Mouse (Mus musculus): ENCODE measurements around the gene Diras2. TPM values are rescaled to one million over a fixed set of nuclear protein-coding genes. Genes with fewer than 3 reads are reported as not detected.

Diras2 gene
- polyA plus RNA-seq, 1 experiment from 2014 or later, result 0.14 TPM

- WGBS, result 80% methylated on average over 6 of the region's 6 CpGs
- no peak for TF ChIP-seq CTCF (IDR thresholded peaks at IDR 0.05; ENCODE audit: low read depth)
- Histone ChIP-seq H3K9ac (no peak overlapping the region), H3K9me3 (ENCODE audit: low read depth, low read length) (no peaks in the 10 kb centered on the region), H3K27ac (ENCODE audit: low read depth) (no peak overlapping the region), H3K4me2 (no peak overlapping the region), H3K4me3 (ENCODE audit: low read depth, low read length) (no peak overlapping the region), H3K27me3 (ENCODE audit: insufficient read depth, low read length) (no peaks in the 10 kb centered on the region), H3K4me1 (ENCODE audit: insufficient read depth) (no peaks in the 10 kb centered on the region), H3K36me3 (ENCODE audit: insufficient read depth) (no peaks in the 10 kb centered on the region)
- ATAC-seq (ENCODE audit: insufficient read depth) (no peak), DNase-seq (no peak)
Measured at GRCm38 (mm10) chr13:52539461-52539860, 8.4 kb upstream of the Diras2 start.

DNA sequence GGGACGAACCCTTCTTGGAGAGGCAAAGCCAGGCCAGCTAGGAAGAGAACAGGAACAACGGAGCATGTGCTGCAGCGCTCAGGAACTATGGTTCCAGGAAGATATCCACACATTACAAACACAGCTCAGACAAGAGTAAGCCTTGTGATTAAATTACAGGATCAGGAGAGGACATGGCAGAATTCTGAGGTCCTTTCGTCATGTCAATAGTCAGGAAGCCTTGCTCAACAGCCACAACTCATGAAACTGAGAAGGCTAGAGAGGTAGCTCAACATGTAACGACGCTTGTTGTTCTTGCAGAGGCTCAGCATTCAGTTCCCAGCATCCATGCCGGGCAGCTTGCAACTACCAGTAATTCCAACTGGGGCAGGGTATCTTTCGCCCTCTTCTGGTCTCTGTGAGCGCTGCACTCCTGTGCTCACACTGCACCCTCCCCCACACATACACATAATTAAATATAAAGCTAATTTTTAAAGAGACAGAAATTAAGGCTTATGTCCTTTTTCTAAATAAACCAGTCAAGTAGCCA, 7.6 kb upstream of the Diras2 start:
- no peak for ATAC-seq (ENCODE audit: insufficient read depth)
- H3K9me3 ChIP-seq (ENCODE audit: low read depth, low read length), result no peaks in the 10 kb centered on the region
- H3K4me1 ChIP-seq (ENCODE audit: insufficient read depth), result no peaks in the 10 kb centered on the region
- H3K4me2 ChIP-seq, result no peak overlapping the region
- H3K4me3 ChIP-seq (ENCODE audit: low read depth, low read length), result no peak overlapping the region
- no peaks in the 10 kb centered on the region for H3K27me3 ChIP-seq (ENCODE audit: insufficient read depth, low read length)
- no peak overlapping the region for H3K27ac ChIP-seq (ENCODE audit: low read depth)
- DNase-seq, result no peak
- 91% methylated on average over 9 of the region's 9 CpGs for WGBS
- TF ChIP-seq CTCF (IDR thresholded peaks at IDR 0.05; ENCODE audit: low read depth), result no peak
- H3K9ac ChIP-seq, result no peak overlapping the region
- no peaks in the 10 kb centered on the region for H3K36me3 ChIP-seq (ENCODE audit: insufficient read depth)

GRCm38 (mm10) chr13:52537754-52538587, 6.9 kb upstream of the Diras2 start:
- H3K27ac ChIP-seq (ENCODE audit: low read depth), result no peak overlapping the region
- H3K36me3 ChIP-seq (ENCODE audit: insufficient read depth), result no peaks in the 10 kb centered on the region
- no peak overlapping the region for H3K9ac ChIP-seq
- ATAC-seq (ENCODE audit: insufficient read depth), result no peak
- no peaks in the 10 kb centered on the region for H3K4me1 ChIP-seq (ENCODE audit: insufficient read depth)
- no peak overlapping the region for H3K4me3 ChIP-seq (ENCODE audit: low read depth, low read length)
- H3K27me3 ChIP-seq (ENCODE audit: insufficient read depth, low read length), result no peaks in the 10 kb centered on the region
- H3K4me2 ChIP-seq, result no peak overlapping the region
- no peak for TF ChIP-seq CTCF (IDR thresholded peaks at IDR 0.05; ENCODE audit: low read depth)
- WGBS, result 90% methylated on average over 26 of the region's 26 CpGs
- no peak for DNase-seq
- H3K9me3 ChIP-seq (ENCODE audit: low read depth, low read length), result no peaks in the 10 kb centered on the region; the same call in 1 of the 2 replicates

DNA sequence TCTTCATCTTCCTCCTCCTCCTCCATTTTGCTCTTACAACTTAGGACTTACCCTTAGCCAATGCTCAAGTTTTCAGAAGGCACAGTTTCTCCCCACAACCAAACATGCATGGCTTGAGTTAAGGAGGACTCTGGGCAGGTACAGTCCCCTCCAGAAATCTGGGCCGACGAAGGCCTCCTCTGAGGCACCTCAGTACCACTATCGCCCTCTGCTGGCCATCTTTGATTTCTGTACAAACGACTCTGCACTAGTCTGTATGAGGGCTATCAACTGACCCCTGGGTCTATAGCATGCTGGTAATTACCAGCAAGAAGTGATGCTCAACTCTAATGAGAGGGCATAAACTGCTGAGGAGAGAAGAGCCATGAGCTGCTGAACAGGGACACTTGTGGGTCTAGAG, 4.5 kb upstream of the Diras2 start:
- no peak overlapping the region for H3K9ac ChIP-seq
- H3K36me3 ChIP-seq (ENCODE audit: insufficient read depth), result no peaks in the 10 kb centered on the region
- H3K4me3 ChIP-seq (ENCODE audit: low read depth, low read length), result no peak overlapping the region
- DNase-seq (peak; percentile 88), ATAC-seq (ENCODE audit: insufficient read depth) (no peak)
- 8% methylated on average over 4 of the region's 4 CpGs for WGBS
- H3K27ac ChIP-seq (ENCODE audit: low read depth), result no peak overlapping the region
- H3K4me2 ChIP-seq, result no peak overlapping the region
- peaks cover under 1% of the 10 kb centered on the region for H3K27me3 ChIP-seq (ENCODE audit: insufficient read depth, low read length)
- TF ChIP-seq CTCF (IDR thresholded peaks at IDR 0.05; ENCODE audit: low read depth), result peak; percentile 82
- no peaks in the 10 kb centered on the region for H3K4me1 ChIP-seq (ENCODE audit: insufficient read depth)
- peaks cover 4% of the 10 kb centered on the region; the same call in 1 of the 2 replicates for H3K9me3 ChIP-seq (ENCODE audit: low read depth, low read length)

DNA sequence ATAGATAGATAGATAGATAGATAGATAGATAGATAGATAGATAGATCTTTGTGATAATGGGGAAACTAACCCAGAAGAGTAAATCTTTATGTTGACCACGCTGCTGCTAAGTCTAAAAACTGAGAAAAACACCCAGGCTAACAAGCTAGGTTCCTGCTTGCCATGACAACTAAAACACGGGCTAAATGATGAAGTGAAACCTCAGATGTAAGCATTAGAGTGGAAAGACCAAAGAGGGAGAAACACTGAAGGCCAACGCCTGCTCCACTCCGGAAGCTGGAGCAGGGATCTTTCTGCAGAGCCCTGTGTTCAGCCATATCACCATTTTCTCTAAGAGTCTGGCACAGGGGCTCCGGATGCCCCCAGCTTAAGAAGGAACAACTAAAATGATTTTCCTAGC, 2.6 kb upstream of the Diras2 start:
- Histone ChIP-seq H3K9me3 (ENCODE audit: low read depth, low read length) (peaks cover 4% of the 10 kb centered on the region; the same call in 1 of the 2 replicates), H3K4me3 (ENCODE audit: low read depth, low read length) (no peak overlapping the region), H3K4me2 (no peak overlapping the region), H3K36me3 (ENCODE audit: insufficient read depth) (no peaks in the 10 kb centered on the region), H3K9ac (no peak overlapping the region), H3K27ac (ENCODE audit: low read depth) (no peak overlapping the region), H3K4me1 (ENCODE audit: insufficient read depth) (no peaks in the 10 kb centered on the region), H3K27me3 (ENCODE audit: insufficient read depth, low read length) (peaks cover 14% of the 10 kb centered on the region)
- no peak for DNase-seq
- no peak for ATAC-seq (ENCODE audit: insufficient read depth)
- TF ChIP-seq CTCF (IDR thresholded peaks at IDR 0.05; ENCODE audit: low read depth), result no peak
- 69% methylated on average over 5 of the region's 5 CpGs for WGBS

- ATAC-seq (ENCODE audit: insufficient read depth) (peak; percentile 91), DNase-seq (peak; percentile 92)
- Histone ChIP-seq H3K4me2 (peak overlapping the region; percentile 96), H3K27ac (ENCODE audit: low read depth) (no peak overlapping the region), H3K36me3 (ENCODE audit: insufficient read depth) (no peaks in the 10 kb centered on the region), H3K27me3 (ENCODE audit: insufficient read depth, low read length) (peaks cover 22% of the 10 kb centered on the region), H3K9me3 (ENCODE audit: low read depth, low read length) (peaks cover 4% of the 10 kb centered on the region; the same call in 1 of the 2 replicates), H3K4me3 (ENCODE audit: low read depth, low read length) (peak overlapping the region; percentile 44), H3K4me1 (ENCODE audit: insufficient read depth) (no peaks in the 10 kb centered on the region), H3K9ac (peak overlapping the region; percentile 40)
- WGBS, result 3% methylated on average over 50 of the region's 50 CpGs
- TF ChIP-seq CTCF (IDR thresholded peaks at IDR 0.05; ENCODE audit: low read depth), result peak; percentile 72
Measured at GRCm38 (mm10) chr13:52530008-52530945, 802 bp downstream of the Diras2 start.

All from lung, embryonic 14.5 days (tissue).